Mouse (Mus musculus): ENCODE data around the gene Gucd1. TPM values are rescaled to one million over a fixed set of nuclear protein-coding genes. Genes with fewer than 3 reads are reported as not detected.
"Not testable (repeated sequence)": the region's sequence is repeated elsewhere in the genome, so short reads cannot be mapped to it uniquely, and the experiment has no call there.

Gene Gucd1
- polyA plus RNA-seq (2017; shearing (Covaris generic)): 10 to 100 TPM; 14.3 to 18.4 (median 17.1) TPM

GRCm38 (mm10) chr10:75517758-75518143, at the start of gene Gucd1:
Gene Gucd1, minus strand, starts transcription at chr10:75517972.
- ATAC-seq: peak; percentile 82

DNA sequence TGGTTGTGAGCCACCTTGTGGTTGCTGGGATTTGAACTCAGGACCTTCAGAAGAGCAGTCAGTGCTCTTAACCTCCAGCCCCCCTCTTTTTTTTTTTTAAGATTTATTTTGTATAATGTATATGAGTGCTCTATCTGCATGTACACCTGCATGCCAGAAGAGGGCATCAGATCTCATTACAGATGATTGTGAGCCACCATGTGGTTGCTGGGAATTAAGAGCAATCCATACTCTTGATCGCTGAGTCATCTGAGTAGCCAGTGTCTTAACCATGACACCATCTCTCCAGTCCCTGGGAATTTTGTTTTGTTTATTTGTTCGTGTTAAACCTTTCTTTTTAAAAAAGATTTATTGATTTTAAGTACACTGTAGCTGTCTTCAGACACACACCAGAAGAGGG, 49.0 kb upstream of the Gucd1 start:
- ATAC-seq: not testable (repeated sequence)

GRCm38 (mm10) chr10:75566321-75566720, 48.5 kb upstream of the Gucd1 start:
- no peak for ATAC-seq

GRCm38 (mm10) chr10:75565906-75566305, 48.1 kb upstream of the Gucd1 start:
- no peak for ATAC-seq

DNA sequence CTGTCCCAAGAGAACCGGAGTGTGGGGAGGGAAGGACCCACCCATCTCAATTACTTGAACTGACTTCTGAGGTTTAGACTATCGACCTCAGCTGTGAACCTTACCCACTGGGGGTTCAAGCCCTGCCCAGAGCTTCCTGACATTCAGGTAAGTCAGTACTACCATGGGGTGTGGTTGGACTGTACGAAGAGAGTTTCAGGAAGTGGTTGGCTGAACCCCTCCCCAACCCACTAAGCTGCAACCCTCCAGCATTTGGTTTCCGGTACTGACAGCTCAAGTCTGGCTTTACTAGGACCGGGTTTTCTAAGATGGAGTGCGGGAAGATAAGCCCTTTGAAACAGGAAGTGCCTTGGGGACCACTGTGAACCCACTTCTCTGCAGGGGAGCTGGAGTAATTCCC, 47.7 kb upstream of the Gucd1 start:
- peak; percentile 99 for ATAC-seq

GRCm38 (mm10) chr10:75564687-75565265, 47.0 kb upstream of the Gucd1 start:
- no peak for ATAC-seq

- ATAC-seq: no peak
Observed at GRCm38 (mm10) chr10:75562596-75562995, 44.8 kb upstream of the Gucd1 start.

- ATAC-seq: no peak
Observed at GRCm38 (mm10) chr10:75561071-75561654, 43.4 kb upstream of the Gucd1 start, which contains the start of gene Ggt1. Gene Ggt1, plus strand, starts transcription at chr10:75561604.

DNA sequence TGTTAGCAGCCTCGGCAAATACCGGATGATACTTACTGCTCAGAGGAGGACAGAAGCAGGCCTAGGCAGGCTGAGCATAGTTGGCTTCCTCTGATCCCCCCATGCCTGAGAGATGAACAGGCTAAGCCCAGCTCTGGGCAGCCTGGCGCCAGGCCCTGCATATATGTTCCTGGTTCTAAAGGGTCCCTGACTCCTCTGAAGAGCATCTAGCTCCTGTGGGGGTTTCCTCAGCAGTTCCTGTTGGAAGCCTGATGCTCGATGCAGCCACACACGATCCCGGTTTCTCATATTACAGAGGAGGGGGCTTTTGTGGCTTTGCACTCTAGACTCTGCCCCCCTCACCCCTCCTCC, 42.8 kb upstream of the Gucd1 start:
- ATAC-seq: no peak

DNA sequence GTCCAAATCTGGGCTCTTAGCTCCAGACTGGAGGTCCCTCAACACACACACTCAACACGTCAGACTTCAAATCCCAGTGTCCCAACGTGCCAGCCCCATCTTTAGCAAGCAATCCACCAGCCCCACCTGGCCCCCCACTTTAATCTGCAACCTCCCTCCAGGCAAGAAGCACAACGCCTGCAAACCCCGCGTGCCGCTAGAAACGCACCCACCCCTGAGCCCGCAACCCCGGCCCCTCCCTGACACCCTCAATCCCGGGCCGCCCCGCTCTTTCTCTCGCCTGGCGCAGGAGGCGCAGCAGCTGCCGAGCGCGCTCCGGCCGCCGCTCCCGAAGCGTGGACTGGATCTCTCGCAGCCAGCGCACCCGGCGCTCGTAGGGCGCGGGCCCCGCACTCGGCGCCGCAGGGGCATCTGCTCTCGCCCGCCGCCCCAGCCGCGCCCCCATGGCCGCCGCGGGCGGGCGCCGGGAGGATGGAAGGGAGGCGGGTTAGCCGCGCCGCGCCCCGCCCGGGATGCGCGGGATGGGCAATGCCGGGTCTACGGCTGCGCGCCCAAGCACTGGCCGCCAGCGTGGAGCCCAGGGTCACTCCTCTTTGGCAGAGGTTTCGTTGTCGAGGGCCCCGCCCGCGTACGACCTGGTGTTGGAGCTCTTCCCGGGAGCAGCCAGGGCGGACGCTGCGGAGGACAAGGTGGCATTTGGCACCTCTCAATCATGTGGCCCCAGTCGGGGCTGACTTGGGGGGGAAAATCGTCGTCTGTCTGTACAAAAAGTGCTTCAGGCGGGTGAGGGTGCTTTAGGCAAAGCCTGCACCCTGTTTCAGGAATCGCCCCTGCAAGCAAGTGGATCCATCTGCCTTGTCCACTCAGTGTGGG, 42.1 kb upstream of the Gucd1 start, which contains the start of gene Lrrc75b:
Gene Lrrc75b (minus strand): TSS at position 655 of the 873 bp plus-strand sequence.
- peak; percentile 59 for ATAC-seq

- no peak for ATAC-seq
Observed at GRCm38 (mm10) chr10:75559041-75559675, 41.4 kb upstream of the Gucd1 start.

- ATAC-seq: no peak
Observed at GRCm38 (mm10) chr10:75558515-75558914, 40.7 kb upstream of the Gucd1 start.

GRCm38 (mm10) chr10:75556026-75556425, 38.3 kb upstream of the Gucd1 start:
- ATAC-seq: no peak

DNA sequence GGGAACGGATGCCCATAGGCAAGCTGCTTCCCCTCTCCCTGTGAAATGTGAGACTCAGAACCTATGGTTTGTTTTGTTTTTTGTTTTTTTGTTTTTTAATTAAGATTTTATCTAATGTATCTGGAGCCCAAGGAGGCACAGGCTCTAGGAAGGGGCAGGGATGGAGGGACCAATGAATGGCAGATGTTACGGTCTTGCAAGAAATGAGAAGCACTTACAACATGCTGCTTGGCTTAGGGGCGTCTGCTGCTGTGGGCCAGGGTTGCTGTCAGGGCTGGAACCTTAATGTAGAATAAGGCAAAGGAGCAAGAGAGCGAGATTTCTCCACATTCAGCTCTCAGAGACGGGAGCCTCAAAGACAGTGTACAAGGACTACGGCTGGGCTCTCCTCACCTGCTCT, 37.8 kb upstream of the Gucd1 start:
- no peak for ATAC-seq

DNA sequence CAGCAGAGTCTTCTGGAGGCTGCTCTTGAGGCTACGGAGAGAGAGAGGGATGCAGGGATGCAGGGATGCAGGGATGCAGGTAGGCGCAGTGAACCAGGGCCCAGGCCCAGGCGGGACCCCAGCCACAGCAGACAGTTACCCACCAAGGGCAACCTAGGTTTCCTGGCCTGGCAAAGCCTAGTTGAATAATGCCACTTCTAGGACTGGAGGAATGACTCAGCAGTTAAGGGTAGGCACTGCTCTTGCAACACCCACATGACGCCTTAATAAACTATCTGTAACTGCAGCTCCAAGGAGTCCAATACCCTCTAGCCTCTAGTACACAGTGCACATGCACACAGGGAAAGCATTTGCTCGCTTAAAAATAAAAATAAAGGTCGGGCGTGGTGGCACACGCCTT, 36.3 kb upstream of the Gucd1 start:
- ATAC-seq: no peak

- ATAC-seq: no peak
Observed at GRCm38 (mm10) chr10:75552701-75553450, 35.1 kb upstream of the Gucd1 start.

- no peak for ATAC-seq
Observed at GRCm38 (mm10) chr10:75552106-75552505, 34.3 kb upstream of the Gucd1 start.

DNA sequence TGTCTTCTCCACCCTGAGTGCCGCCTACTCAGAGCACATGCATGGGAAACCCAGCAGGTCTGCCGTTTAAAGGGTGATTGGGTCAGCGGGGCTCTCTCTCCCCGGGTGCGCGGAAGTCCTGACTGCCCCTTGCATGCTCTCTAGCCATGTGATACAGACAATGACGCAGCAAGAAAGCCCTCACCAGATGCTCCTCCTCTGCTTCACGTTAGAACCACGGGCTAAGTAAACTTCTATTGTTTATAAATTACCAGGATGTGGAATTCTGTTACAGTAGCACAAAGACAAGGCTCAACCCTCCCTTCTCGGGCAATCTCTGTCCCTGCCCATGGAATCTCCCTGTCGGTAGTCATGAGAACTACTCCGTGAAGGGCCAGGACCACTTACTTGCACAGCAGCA, 33.4 kb upstream of the Gucd1 start:
- ATAC-seq: no peak

DNA sequence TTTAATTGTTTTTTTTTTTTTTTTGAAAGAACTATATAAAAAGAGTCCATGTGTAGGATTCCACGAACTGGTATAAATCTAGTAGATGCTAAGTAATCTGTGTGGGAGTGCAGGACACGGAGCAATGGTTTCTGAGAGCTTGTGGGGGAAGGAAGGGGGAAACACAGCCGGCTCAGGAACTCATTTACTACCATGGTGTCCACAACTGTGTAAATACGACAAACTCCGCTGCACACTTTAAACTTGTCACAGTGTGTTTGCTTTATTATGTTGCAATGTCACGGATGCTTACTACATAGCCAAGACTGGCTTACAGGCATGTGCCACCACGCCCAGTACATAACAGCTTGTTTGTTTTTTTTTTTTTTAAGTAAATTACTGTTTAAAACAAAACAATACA, 32.1 kb upstream of the Gucd1 start:
- ATAC-seq: no peak

DNA sequence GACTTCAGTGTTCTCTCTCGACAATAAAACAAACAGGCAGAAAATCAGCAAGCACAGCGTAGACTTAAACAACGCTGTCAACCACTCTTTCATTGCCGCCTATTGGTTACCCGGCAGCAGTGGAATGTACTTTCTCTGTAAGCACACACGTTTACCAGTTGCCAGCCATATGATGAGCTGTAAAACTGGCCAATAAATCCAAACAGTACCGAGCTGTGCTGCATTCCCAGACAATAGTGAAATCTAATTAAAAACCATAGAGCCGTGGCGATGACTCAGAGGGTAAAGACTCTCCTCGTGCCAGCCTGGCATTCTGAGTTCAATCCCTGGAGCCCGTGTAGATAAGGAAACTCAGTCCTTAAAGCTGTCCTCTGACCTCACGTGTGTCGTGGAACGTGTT, 30.7 kb upstream of the Gucd1 start:
- no peak for ATAC-seq

DNA sequence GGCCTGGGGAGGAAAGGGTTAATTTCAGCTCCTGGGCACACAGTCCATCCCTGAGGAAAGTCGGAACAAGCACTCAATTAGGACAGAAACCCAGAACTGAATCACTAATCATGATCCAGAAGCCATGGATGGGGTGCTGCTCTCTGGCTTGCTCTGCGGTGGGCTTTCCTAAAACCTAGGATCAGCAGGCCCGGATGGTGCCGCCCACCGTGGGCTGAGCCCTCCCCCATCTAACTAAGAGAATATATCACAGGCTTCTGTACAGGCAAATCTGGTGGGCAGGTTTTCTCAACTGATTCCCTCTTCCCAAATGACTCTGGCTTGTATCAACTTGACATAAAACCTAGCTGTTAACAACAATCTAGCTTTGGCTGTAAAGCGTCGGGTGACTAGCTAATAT, 30.1 kb upstream of the Gucd1 start:
- ATAC-seq: no peak

DNA sequence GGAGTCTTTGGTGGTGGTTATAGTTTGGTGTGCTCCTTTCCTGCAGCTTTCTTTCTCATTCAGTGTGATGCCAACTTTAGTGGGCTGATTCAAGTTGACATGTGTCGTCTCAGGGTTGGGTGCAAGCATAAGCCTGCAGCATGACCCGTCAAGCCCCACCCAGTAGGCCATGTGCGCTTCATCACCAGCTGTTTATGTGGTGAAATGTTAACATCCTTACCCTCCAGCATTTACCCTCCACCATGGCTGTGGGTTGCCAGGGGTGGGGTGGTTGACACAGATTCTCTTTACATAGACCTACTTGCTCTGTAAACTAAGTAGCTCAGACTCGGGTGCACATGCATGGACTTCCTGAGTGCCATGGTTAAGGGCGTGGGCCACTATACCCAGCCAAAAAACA, 18.4 kb upstream of the Gucd1 start:
- ATAC-seq: peak; percentile 47

GRCm38 (mm10) chr10:75535423-75535822, 17.7 kb upstream of the Gucd1 start:
- ATAC-seq: no peak
